Mouse (Mus musculus): Measurements from ENCODE around the gene Atp6v1a.

GRCm38 (mm10) chr16:44173155-44173941 lies 33.8 kb upstream of the Atp6v1a start, which contains the start of gene Usf3:
- TF ChIP-seq POLR2A (IDR thresholded peaks at IDR 0.05; ENCODE audit: low read depth, low read length) (no peak), CTCF (IDR thresholded peaks at IDR 0.05; ENCODE audit: extremely low read depth, insufficient read depth, insufficient read length, insufficient replicate concordance) (no peak)

Data from spleen, adult 2 months (tissue).